ENCODE assay signal across 19 mouse cellular contexts in genomic region chr11:77501971-77502370, GRCm38 (mm10). TPM values are rescaled to one million over a fixed set of nuclear protein-coding genes. Genes with fewer than 3 reads are reported as not detected.
A peak's percentile ranks its signal among the peaks of the same experiment; 100 is the strongest.
DNase-seq lines count a peak whose midpoint lies in the region; TF ChIP-seq lines count a peak whose summit lies in the region.
"Had no signal": no experiment of that assay in that cellular context is flagged by ENCODE, and none has a peak within 500 bp of the region (broad histone marks: within the 10 kb centered on the region; RNA-seq: fewer than 3 reads in every experiment).

No protein-coding gene starts in this region.

- 0 out of 2 replicates have a peak overlapping the region, but pooled peaks have one; percentile 6 for H3K27ac ChIP-seq in left cerebral cortex, adult 2 months
- H3K27ac ChIP-seq: embryonic facial prominence, embryonic 10.5 days; heart, embryonic 10.5 days; hindbrain, embryonic 13.5 days had no signal

- no peak overlapping the region for H3K4me3 ChIP-seq in left cerebral cortex, adult 2 months
- H3K4me3 ChIP-seq: embryonic facial prominence, embryonic 10.5 days; forebrain, embryonic 13.5 days; heart, embryonic 10.5 days; hindbrain, embryonic 13.5 days had no signal

- intact Hi-C loops in left cerebral cortex, adult 2 months (cut with DNase I), result loop anchor here (1.0 to 10.0 kb wide), 2 partner anchors 11 to 293 kb away; no protein-coding TSS in a partner anchor
- intact Hi-C loops in left cerebral cortex, postnatal 4 days (cut with DNase I), result no loop called here

- DNase-seq in cerebellum, adult 9-10 months, result peak; percentile 53
- DNase-seq in cerebellum, postnatal 14 days, result no peak
- peak; percentile 2 for DNase-seq in kidney, adult 11 months
- no peak for DNase-seq in kidney, postnatal 25 days
- no peak for DNase-seq in left cerebral cortex, adult 2 months (ENCODE audit: extremely low spot score in 1 of 2, low spot score in 2 of 2)
- no peak for DNase-seq in left cerebral cortex, postnatal 4 days
- peak; percentile 8 to 38 for DNase-seq in cerebellum, postnatal 25 days
- DNase-seq in ovary, postnatal 10 days (ENCODE audit: low spot score), result no peak

- no peak for TF ChIP-seq CTCF in left cerebral cortex, adult 2 months (IDR thresholded peaks at IDR 0.05)

RNA-seq across cellular contexts. Expression of gene Git1, which starts 8.6 kb away (rescaled TPM):
- total RNA-seq in left cerebral cortex, adult 2 months (2021), result 100 to 1,000 TPM; 297 to 305 TPM
- total RNA-seq in left cerebral cortex, postnatal 4 days (2021), result 100 to 1,000 TPM; 150 to 151 TPM

RNA-seq across cellular contexts. Expression of gene Ankrd13b, which starts 12.5 kb away (rescaled TPM):
- total RNA-seq in left cerebral cortex, adult 2 months (2021), result 10 to 100 TPM; 89.7 to 91.7 TPM
- 100 to 1,000 TPM; 216 to 217 TPM for total RNA-seq in left cerebral cortex, postnatal 4 days (2021)

RNA-seq across cellular contexts. Expression of gene Abhd15, which starts 12.9 kb away (rescaled TPM):
- 1 to 10 TPM; 1.4 to 1.7 TPM for total RNA-seq in left cerebral cortex, adult 2 months (2021)
- under 1 TPM; 0.50 to 0.54 TPM for total RNA-seq in left cerebral cortex, postnatal 4 days (2021)

RNA-seq across cellular contexts. Expression of gene Trp53i13, which starts 13.8 kb away (rescaled TPM):
- total RNA-seq in left cerebral cortex, adult 2 months (2021), result 1 to 10 TPM; 3.6 to 5.0 TPM
- 1 to 10 TPM; 5.8 TPM for total RNA-seq in left cerebral cortex, postnatal 4 days (2021)

RNA-seq across cellular contexts. Expression of gene Gm10392, which starts 17.0 kb away (rescaled TPM):
- total RNA-seq in left cerebral cortex, adult 2 months (2021), result not detected
- not detected for total RNA-seq in left cerebral cortex, postnatal 4 days (2021)
- total RNA-seq: adrenal gland, postnatal 10 days; adrenal gland, postnatal 4 days; forebrain, postnatal 0 days; gastrocnemius, adult 18-20 months; gastrocnemius, postnatal 36 days; heart, postnatal 10 days; hindbrain, postnatal 0 days had no signal

Comparison
In these comparisons a context has a peak if more than half of its experiments do, and no peak if none do; other contexts are left out.
1. DNase-seq: peak in cerebellum, adult 9-10 months (single experiment), kidney, adult 11 months (single experiment) and cerebellum, postnatal 25 days (2 of 2); none in cerebellum, postnatal 14 days (0 of 2), kidney, postnatal 25 days (0 of 2), left cerebral cortex, adult 2 months (0 of 2), left cerebral cortex, postnatal 4 days (single experiment) and ovary, postnatal 10 days (single experiment).